Mouse (Mus musculus) intestine, postnatal 0 days (tissue): ENCODE results near the gene Elmod3. TPM values are rescaled to one million over a fixed set of nuclear protein-coding genes. Genes with fewer than 3 reads are reported as not detected.

Source experiments
- ATAC-seq: fragments of 200-750 bp; cut with Nextera tagmentation; 2 replicates; pipeline ENCODE4 v1.8.0; 2017; ENCODE audit warnings: mild to moderate bottlenecking, moderate TSS enrichment, moderate library complexity
- H3K27ac ChIP-seq: fragments of 300-500 bp; sonication (generic); 2 replicates; pipeline ENCODE4 v1.5.1; 2014; ENCODE audit warnings: mild to moderate bottlenecking, low read depth, low read length, moderate library complexity
- H3K27me3 ChIP-seq: fragments of 300-500 bp; sonication (generic); replicated peaks from 2 replicates; pipeline ENCODE4 v1.6.1; 2014; ENCODE audit warnings: low read length, mixed read lengths; ENCODE audit not compliant: control insufficient read depth, insufficient read depth
- H3K36me3 ChIP-seq: fragments of 300-500 bp; sonication (generic); 2 replicates; pipeline ENCODE4 v1.6.1; 2014; ENCODE audit warnings: mild to moderate bottlenecking, moderate library complexity; ENCODE audit not compliant: control insufficient read depth, insufficient read depth
- H3K4me1 ChIP-seq: fragments of 300-500 bp; sonication (generic); replicated peaks from 2 replicates; pipeline ENCODE4 v1.6.1; 2014; ENCODE audit warnings: antibody characterized with exemption, low read length, mixed read lengths; ENCODE audit not compliant: control insufficient read depth, insufficient read depth
- H3K4me2 ChIP-seq: fragments of 300-500 bp; sonication (generic); replicated peaks from 2 replicates; pipeline ENCODE4 v1.6.1; 2014; ENCODE audit warnings: low read depth, mild to moderate bottlenecking, moderate library complexity
- H3K4me3 ChIP-seq: fragments of 300-500 bp; sonication (generic); 2 replicates; pipeline ENCODE4 v1.5.1; 2014; ENCODE audit warnings: low read depth, low read length
- H3K9ac ChIP-seq: fragments of 300-500 bp; sonication (generic); 2 replicates; pipeline ENCODE4 v1.6.1; 2014; ENCODE audit warnings: mild to moderate bottlenecking, low read depth, low read length
- H3K9me3 ChIP-seq: fragments of 300-500 bp; sonication (generic); 2 replicates; pipeline ENCODE4 v1.6.1; 2016; ENCODE audit warnings: mixed run types; ENCODE audit not compliant: control insufficient read depth
- CTCF ChIP-seq: sonication (generic); IDR thresholded peaks from 2 replicates; pipeline ENCODE4 v1.5.1; 2016; ENCODE audit warnings: low read depth, mild to moderate bottlenecking, control low read depth, antibody characterized with exemption, moderate library complexity
- WGBS: fragments of 180-500 bp; shearing (Covaris S2); extraction: QIAGEN DNeasy Blood & Tissue Kit; methylation state at CpG from one replicate; pipeline ENCODE4 v1.1.7; 2014; 5-methylcytosine and 5-hydroxymethylcytosine counted together
- polyA plus RNA-seq: library from polyadenylated mRNA; unstranded; fragments of >200 nt; fragmentation: Nextera tagmentation; extraction: Ambion mirVana; gene quantifications from 2 replicates; pipeline ENCODE4 v1.2.1, GENCODE M21; 2015

The Elmod3 gene
- polyA plus RNA-seq, 1 experiment from 2014 or later: 11.7 TPM

DNA sequence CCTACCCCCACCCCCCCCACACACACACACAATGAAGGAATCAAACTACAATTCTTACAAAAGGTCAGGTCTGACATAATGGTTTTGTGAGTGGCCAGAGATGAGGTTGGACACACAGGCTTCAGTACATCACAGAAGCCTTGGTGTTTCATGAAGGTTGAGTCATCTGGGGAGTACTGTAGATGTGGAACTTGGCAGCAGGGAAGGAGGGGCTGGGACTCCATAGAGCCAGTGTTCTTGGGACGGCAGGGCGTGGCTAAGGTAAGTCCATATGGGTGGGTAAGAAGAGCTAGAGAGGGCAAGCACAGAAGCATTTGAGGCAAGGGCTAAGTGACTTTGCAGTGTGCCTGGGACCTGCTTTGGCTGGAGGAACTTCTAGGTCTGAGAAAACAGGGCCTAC, 5.9 kb upstream of the Elmod3 start:
- Histone ChIP-seq H3K9me3 (no peaks in the 10 kb centered on the region), H3K27ac (no peak overlapping the region), H3K27me3 (no peaks in the 10 kb centered on the region), H3K4me1 (no peaks in the 10 kb centered on the region; the same call in 1 of the 2 replicates), H3K36me3 (peaks cover 44% of the 10 kb centered on the region), H3K9ac (no peak overlapping the region), H3K4me2 (no peak overlapping the region), H3K4me3 (no peak overlapping the region)
- no peak for TF ChIP-seq CTCF
- peak; percentile 25; the same call in 1 of the 2 replicates for ATAC-seq
- 74% methylated on average over 2 of the region's 2 CpGs for WGBS

DNA sequence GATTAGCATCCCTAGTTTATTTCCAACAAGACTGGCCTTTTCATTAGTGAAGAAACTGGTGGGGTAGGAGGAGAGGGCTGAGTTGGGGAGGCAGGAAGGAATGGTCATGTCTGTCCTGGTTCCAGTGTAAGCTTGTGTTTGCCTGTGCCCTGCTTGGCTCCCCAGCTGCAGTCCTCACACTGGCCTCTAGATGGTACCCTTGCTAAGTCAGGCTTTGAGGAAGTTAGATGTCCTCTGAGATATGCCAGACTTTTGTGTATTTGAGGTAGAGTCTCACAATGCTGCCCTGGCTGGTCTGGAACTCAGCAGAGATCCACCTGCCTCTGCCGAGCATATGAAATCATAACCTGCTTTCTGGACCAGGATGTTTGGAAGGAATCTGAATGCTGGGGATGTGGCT, 3.5 kb upstream of the Elmod3 start:
- no peak overlapping the region for H3K27ac ChIP-seq
- H3K4me3 ChIP-seq: no peak overlapping the region
- no peak; the same call in 1 of the 2 replicates for ATAC-seq
- no peaks in the 10 kb centered on the region for H3K9me3 ChIP-seq
- TF ChIP-seq CTCF: peak; percentile 94
- peaks cover 29% of the 10 kb centered on the region for H3K36me3 ChIP-seq
- peaks cover 3% of the 10 kb centered on the region; the same call in 1 of the 2 replicates for H3K4me1 ChIP-seq
- WGBS: 23% methylated on average over 1 of the region's 1 CpGs
- H3K4me2 ChIP-seq: no peak overlapping the region
- H3K27me3 ChIP-seq: no peaks in the 10 kb centered on the region
- no peak overlapping the region for H3K9ac ChIP-seq

GRCm38 (mm10) chr6:72600771-72601170, 2.6 kb upstream of the Elmod3 start:
- 86% methylated on average over 12 of the region's 12 CpGs for WGBS
- no peak for TF ChIP-seq CTCF

GRCm38 (mm10) chr6:72600216-72600615, 2.0 kb upstream of the Elmod3 start:
- H3K36me3 ChIP-seq: peaks cover 14% of the 10 kb centered on the region
- H3K4me3 ChIP-seq: no peak overlapping the region
- H3K4me2 ChIP-seq: no peak overlapping the region
- TF ChIP-seq CTCF: no peak
- no peak for ATAC-seq
- no peaks in the 10 kb centered on the region for H3K27me3 ChIP-seq
- WGBS: 83% methylated on average over 6 of the region's 6 CpGs
- H3K4me1 ChIP-seq: peaks cover 3% of the 10 kb centered on the region; the same call in 1 of the 2 replicates
- H3K27ac ChIP-seq: no peak overlapping the region
- no peak overlapping the region for H3K9ac ChIP-seq
- H3K9me3 ChIP-seq: no peaks in the 10 kb centered on the region

More at GRCm38 (mm10) chr6:72600771-72601170, 2.6 kb upstream of the Elmod3 start:
- Histone ChIP-seq H3K27me3 (no peaks in the 10 kb centered on the region), H3K4me2 (no peak overlapping the region), H3K27ac (no peak overlapping the region), H3K4me1 (peaks cover 3% of the 10 kb centered on the region; the same call in 1 of the 2 replicates), H3K9me3 (no peaks in the 10 kb centered on the region), H3K9ac (no peak overlapping the region), H3K36me3 (peaks cover 19% of the 10 kb centered on the region), H3K4me3 (no peak overlapping the region)
- no peak for ATAC-seq

GRCm38 (mm10) chr6:72598791-72599557, 761 bp upstream of the Elmod3 start:
- peak; percentile 11; the same call in 1 of the 2 replicates for ATAC-seq
- TF ChIP-seq CTCF: no peak

DNA sequence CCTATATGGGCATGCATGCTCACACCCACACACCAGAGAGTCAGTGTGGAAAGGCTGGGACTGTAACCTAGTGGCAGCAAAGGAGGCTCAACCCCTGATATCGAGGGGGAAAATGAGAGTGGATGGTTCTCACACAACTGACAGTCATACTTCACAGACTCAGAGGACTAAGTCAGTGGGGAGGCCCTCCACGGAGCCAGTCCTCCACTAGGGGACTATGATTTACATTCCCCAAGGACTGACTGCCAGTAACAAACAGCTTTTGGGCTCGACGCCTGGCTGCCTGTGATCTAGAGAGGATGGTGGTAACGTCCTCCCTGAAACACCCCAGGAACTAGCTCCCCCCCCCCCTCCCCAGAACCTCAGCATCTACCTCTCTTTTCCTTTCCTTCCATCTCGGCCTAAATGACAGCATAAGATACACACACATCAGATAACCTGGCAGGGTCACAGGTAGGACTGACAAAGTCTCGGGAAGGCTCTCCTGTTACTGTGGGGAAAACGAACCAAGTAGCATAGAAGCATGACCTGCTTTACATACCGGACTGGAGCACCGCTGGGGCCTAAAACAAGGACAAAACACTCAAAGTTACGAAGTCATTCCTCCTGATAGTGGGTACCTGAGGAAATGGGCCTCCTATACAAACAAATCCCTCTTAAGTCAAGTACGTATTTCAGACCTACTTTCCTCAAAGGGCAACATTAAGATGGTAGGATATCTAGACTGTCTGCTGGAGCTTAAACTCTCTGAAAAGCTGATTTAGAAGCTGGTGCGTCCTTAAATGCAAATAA, 934 bp downstream of the Elmod3 start:
- no peaks in the 10 kb centered on the region for H3K27me3 ChIP-seq
- peak overlapping the region; percentile 72 for H3K4me2 ChIP-seq
- H3K4me3 ChIP-seq: peak overlapping the region; percentile 61
- H3K36me3 ChIP-seq: peaks cover 4% of the 10 kb centered on the region; the same call in 1 of the 2 replicates
- no peaks in the 10 kb centered on the region for H3K9me3 ChIP-seq
- peak; percentile 33 for TF ChIP-seq CTCF
- H3K4me1 ChIP-seq: peaks cover 3% of the 10 kb centered on the region; the same call in 1 of the 2 replicates
- 28% methylated on average over 13 of the region's 13 CpGs for WGBS
- ATAC-seq: no peak
- H3K9ac ChIP-seq: peak overlapping the region; percentile 40
- peak overlapping the region; percentile 24; the same call in 1 of the 2 replicates for H3K27ac ChIP-seq

More at GRCm38 (mm10) chr6:72598791-72599557, 761 bp upstream of the Elmod3 start:
- H3K9ac ChIP-seq: peak overlapping the region; percentile 51
- H3K36me3 ChIP-seq: peaks cover 11% of the 10 kb centered on the region; the same call in 1 of the 2 replicates
- peaks cover 3% of the 10 kb centered on the region; the same call in 1 of the 2 replicates for H3K4me1 ChIP-seq
- H3K9me3 ChIP-seq: no peaks in the 10 kb centered on the region
- H3K27me3 ChIP-seq: no peaks in the 10 kb centered on the region
- peak overlapping the region; percentile 72 for H3K4me2 ChIP-seq
- WGBS: 37% methylated on average over 12 of the region's 12 CpGs
- H3K27ac ChIP-seq: peak overlapping the region; percentile 62
- H3K4me3 ChIP-seq: peak overlapping the region; percentile 61
